Mouse (Mus musculus): ENCODE measurements around the gene Btc. TPM values are rescaled to one million over a fixed set of nuclear protein-coding genes. Genes with fewer than 3 reads are reported as not detected.

The Btc gene
- polyA plus RNA-seq, 1 experiment from 2014 or later = 0.14 TPM

GRCm38 (mm10) chr5:91400493-91401096 is 2.2 kb downstream of the Btc start:
- no peaks in the 10 kb centered on the region for H3K36me3 ChIP-seq (ENCODE audit: control insufficient read depth, insufficient read depth, low read length)
- no peak for ATAC-seq

DNA sequence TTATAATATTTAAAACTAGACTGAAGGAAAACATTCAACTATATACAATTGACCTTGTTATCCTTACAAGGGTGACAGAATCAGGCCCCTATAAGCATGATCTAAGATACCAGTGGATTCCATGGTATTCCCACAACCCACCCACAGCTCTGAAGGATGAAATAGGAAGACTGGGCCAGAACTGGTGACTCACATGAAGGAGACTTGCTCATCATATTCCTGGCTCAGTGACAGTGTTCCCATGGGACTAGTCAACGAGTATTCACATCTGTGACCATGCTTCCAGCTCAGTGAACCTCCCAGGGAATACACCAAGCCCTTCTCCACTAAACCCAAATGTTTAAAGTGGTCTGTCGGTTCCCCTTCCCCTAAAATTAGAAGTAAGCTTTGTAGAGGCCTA is 27.3 kb downstream of the Btc start:
- Histone ChIP-seq H3K4me3 (ENCODE audit: low read depth, low read length) (no peak overlapping the region), H3K27ac (ENCODE audit: low read depth, low read length) (no peak overlapping the region), H3K36me3 (ENCODE audit: control insufficient read depth, insufficient read depth, low read length) (no peaks in the 10 kb centered on the region), H3K4me2 (ENCODE audit: low read length) (no peak overlapping the region), H3K4me1 (ENCODE audit: control insufficient read depth, insufficient read depth, low read length) (no peaks in the 10 kb centered on the region), H3K27me3 (replicated peaks; ENCODE audit: control insufficient read depth, insufficient read depth, low read length) (no peaks in the 10 kb centered on the region), H3K9me3 (replicated peaks; ENCODE audit: control insufficient read depth, low read length) (no peaks in the 10 kb centered on the region), H3K9ac (ENCODE audit: low read length) (no peak overlapping the region)
- DNase-seq (ENCODE audit: low spot score) (no peak), ATAC-seq (no peak)
- WGBS = 68% methylated on average over 2 of the region's 2 CpGs

More at GRCm38 (mm10) chr5:91400493-91401096, 2.2 kb downstream of the Btc start:
- Histone ChIP-seq H3K4me3 (ENCODE audit: low read depth, low read length) (no peak overlapping the region), H3K9me3 (replicated peaks; ENCODE audit: control insufficient read depth, low read length) (no peaks in the 10 kb centered on the region), H3K4me1 (ENCODE audit: control insufficient read depth, insufficient read depth, low read length) (0 out of 2 replicates have a peak, but pooled peaks cover 5% of the 10 kb centered on the region), H3K27ac (ENCODE audit: low read depth, low read length) (no peak overlapping the region), H3K4me2 (ENCODE audit: low read length) (no peak overlapping the region), H3K27me3 (replicated peaks; ENCODE audit: control insufficient read depth, insufficient read depth, low read length) (no peaks in the 10 kb centered on the region), H3K9ac (ENCODE audit: low read length) (no peak overlapping the region)
- no peak for DNase-seq (ENCODE audit: low spot score)
- 32% methylated on average over 2 of the region's 2 CpGs for WGBS

GRCm38 (mm10) chr5:91368061-91368565 is 34.7 kb downstream of the Btc start:
- H3K4me1 ChIP-seq (ENCODE audit: control insufficient read depth, insufficient read depth, low read length) = no peaks in the 10 kb centered on the region
- no peaks in the 10 kb centered on the region for H3K36me3 ChIP-seq (ENCODE audit: control insufficient read depth, insufficient read depth, low read length)
- no peak overlapping the region for H3K9ac ChIP-seq (ENCODE audit: low read length)
- 92% methylated on average over 13 of the region's 13 CpGs for WGBS
- no peak for DNase-seq (ENCODE audit: low spot score)
- ATAC-seq = no peak
- no peak overlapping the region for H3K27ac ChIP-seq (ENCODE audit: low read depth, low read length)
- no peaks in the 10 kb centered on the region for H3K27me3 ChIP-seq (replicated peaks; ENCODE audit: control insufficient read depth, insufficient read depth, low read length)
- H3K4me2 ChIP-seq (ENCODE audit: low read length) = no peak overlapping the region
- H3K9me3 ChIP-seq (replicated peaks; ENCODE audit: control insufficient read depth, low read length) = no peaks in the 10 kb centered on the region
- no peak overlapping the region for H3K4me3 ChIP-seq (ENCODE audit: low read depth, low read length)

DNA sequence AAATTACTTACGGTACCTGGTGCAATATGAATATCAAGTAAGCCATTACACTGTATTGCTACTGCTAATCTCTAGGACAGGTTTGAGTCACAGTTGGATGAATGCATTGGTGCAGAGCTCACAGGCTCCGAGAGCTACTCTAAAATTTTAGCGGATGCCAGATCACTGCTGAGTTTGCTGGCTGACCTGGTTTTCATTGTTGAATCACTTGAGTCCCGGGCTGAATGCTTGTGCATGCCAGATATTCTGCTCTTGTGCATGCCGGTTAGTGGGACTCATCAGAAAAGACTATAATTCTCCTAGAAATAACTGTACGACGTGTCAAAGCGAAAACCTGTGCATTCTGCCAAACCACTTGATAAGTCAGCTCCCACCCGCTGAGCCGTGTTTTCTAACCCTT is 35.9 kb downstream of the Btc start:
- 79% methylated on average over 10 of the region's 10 CpGs for WGBS
- Histone ChIP-seq H3K9ac (ENCODE audit: low read length) (no peak overlapping the region), H3K9me3 (replicated peaks; ENCODE audit: control insufficient read depth, low read length) (no peaks in the 10 kb centered on the region), H3K36me3 (ENCODE audit: control insufficient read depth, insufficient read depth, low read length) (no peaks in the 10 kb centered on the region), H3K4me2 (ENCODE audit: low read length) (no peak overlapping the region), H3K27ac (ENCODE audit: low read depth, low read length) (no peak overlapping the region), H3K4me3 (ENCODE audit: low read depth, low read length) (no peak overlapping the region), H3K27me3 (replicated peaks; ENCODE audit: control insufficient read depth, insufficient read depth, low read length) (no peaks in the 10 kb centered on the region), H3K4me1 (ENCODE audit: control insufficient read depth, insufficient read depth, low read length) (no peaks in the 10 kb centered on the region)
- ATAC-seq (no peak), DNase-seq (ENCODE audit: low spot score) (peak; percentile 26)

- no peak overlapping the region for H3K4me3 ChIP-seq (ENCODE audit: low read depth, low read length)
- no peak overlapping the region for H3K9ac ChIP-seq (ENCODE audit: low read length)
- no peaks in the 10 kb centered on the region for H3K4me1 ChIP-seq (ENCODE audit: control insufficient read depth, insufficient read depth, low read length)
- no peak for ATAC-seq
- H3K27ac ChIP-seq (ENCODE audit: low read depth, low read length) = no peak overlapping the region
- H3K9me3 ChIP-seq (replicated peaks; ENCODE audit: control insufficient read depth, low read length) = no peaks in the 10 kb centered on the region
- no peaks in the 10 kb centered on the region for H3K27me3 ChIP-seq (replicated peaks; ENCODE audit: control insufficient read depth, insufficient read depth, low read length)
- H3K36me3 ChIP-seq (ENCODE audit: control insufficient read depth, insufficient read depth, low read length) = no peaks in the 10 kb centered on the region
- H3K4me2 ChIP-seq (ENCODE audit: low read length) = no peak overlapping the region
- peak; percentile 63 for DNase-seq (ENCODE audit: low spot score)
- 85% methylated on average over 6 of the region's 6 CpGs for WGBS
Measured at GRCm38 (mm10) chr5:91363274-91363991, 39.4 kb downstream of the Btc start.

- no peak overlapping the region for H3K4me2 ChIP-seq (ENCODE audit: low read length)
- DNase-seq (ENCODE audit: low spot score) (peak; percentile 53), ATAC-seq (no peak)
- H3K27ac ChIP-seq (ENCODE audit: low read depth, low read length) = no peak overlapping the region
- H3K9ac ChIP-seq (ENCODE audit: low read length) = no peak overlapping the region
- no peak overlapping the region for H3K4me3 ChIP-seq (ENCODE audit: low read depth, low read length)
- 61% methylated on average over 5 of the region's 5 CpGs for WGBS
- no peaks in the 10 kb centered on the region for H3K36me3 ChIP-seq (ENCODE audit: control insufficient read depth, insufficient read depth, low read length)
- H3K4me1 ChIP-seq (ENCODE audit: control insufficient read depth, insufficient read depth, low read length) = no peaks in the 10 kb centered on the region
- no peaks in the 10 kb centered on the region for H3K27me3 ChIP-seq (replicated peaks; ENCODE audit: control insufficient read depth, insufficient read depth, low read length)
- H3K9me3 ChIP-seq (replicated peaks; ENCODE audit: control insufficient read depth, low read length) = no peaks in the 10 kb centered on the region
Measured at GRCm38 (mm10) chr5:91352645-91353044, 50.1 kb downstream of the Btc start.

DNA sequence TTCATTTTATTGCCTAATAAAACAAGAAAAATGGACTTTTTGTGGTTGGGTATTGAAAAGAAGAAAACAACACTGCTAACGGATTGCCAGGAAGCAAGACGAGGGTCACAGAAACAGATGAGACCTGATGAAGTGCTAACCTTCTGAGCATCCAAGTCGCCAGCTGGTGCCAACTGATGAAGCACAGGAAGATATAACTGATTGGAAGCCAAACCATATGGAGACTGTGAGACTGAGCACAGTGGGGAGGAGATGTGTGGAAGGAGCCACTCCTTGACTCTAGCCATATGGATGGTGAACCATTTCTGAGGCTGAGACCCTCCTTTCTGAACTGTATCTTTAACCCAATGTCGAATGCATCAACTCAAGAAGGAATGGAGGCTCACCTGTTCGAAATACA is 57.1 kb downstream of the Btc start:
- DNase-seq (ENCODE audit: low spot score) (peak; percentile 25), ATAC-seq (no peak)
- Histone ChIP-seq H3K27me3 (replicated peaks; ENCODE audit: control insufficient read depth, insufficient read depth, low read length) (no peaks in the 10 kb centered on the region), H3K9ac (ENCODE audit: low read length) (no peak overlapping the region), H3K4me1 (ENCODE audit: control insufficient read depth, insufficient read depth, low read length) (no peaks in the 10 kb centered on the region), H3K9me3 (replicated peaks; ENCODE audit: control insufficient read depth, low read length) (no peaks in the 10 kb centered on the region), H3K36me3 (ENCODE audit: control insufficient read depth, insufficient read depth, low read length) (no peaks in the 10 kb centered on the region), H3K4me2 (ENCODE audit: low read length) (no peak overlapping the region), H3K4me3 (ENCODE audit: low read depth, low read length) (no peak overlapping the region), H3K27ac (ENCODE audit: low read depth, low read length) (no peak overlapping the region)
- WGBS = 76% methylated on average over 5 of the region's 5 CpGs

DNA sequence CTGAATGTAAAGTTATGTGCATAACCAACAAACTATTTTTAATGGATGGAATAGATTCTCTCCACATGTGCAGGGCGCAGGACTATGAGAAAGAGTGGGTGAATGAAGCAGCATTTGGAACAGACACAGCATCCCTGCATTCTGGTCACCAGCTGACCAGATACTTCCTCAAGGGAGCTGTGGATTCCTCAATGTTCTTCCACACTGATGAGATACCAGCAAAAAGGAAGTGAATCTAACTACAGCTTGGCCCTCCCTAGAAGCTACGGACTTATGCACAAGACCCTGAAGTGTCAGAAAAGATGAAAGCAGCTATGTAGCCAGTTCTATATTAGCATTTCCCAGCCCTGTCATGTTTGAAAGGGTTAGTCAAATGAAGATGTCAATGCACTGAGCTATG is 57.7 kb downstream of the Btc start:
- no peak overlapping the region for H3K9ac ChIP-seq (ENCODE audit: low read length)
- no peak overlapping the region for H3K4me3 ChIP-seq (ENCODE audit: low read depth, low read length)
- no peaks in the 10 kb centered on the region for H3K36me3 ChIP-seq (ENCODE audit: control insufficient read depth, insufficient read depth, low read length)
- no peaks in the 10 kb centered on the region for H3K27me3 ChIP-seq (replicated peaks; ENCODE audit: control insufficient read depth, insufficient read depth, low read length)
- no peaks in the 10 kb centered on the region for H3K9me3 ChIP-seq (replicated peaks; ENCODE audit: control insufficient read depth, low read length)
- ATAC-seq (no peak), DNase-seq (ENCODE audit: low spot score) (no peak)
- no peak overlapping the region for H3K4me2 ChIP-seq (ENCODE audit: low read length)
- no peak overlapping the region for H3K27ac ChIP-seq (ENCODE audit: low read depth, low read length)
- WGBS = 90% methylated on average over 2 of the region's 2 CpGs
- H3K4me1 ChIP-seq (ENCODE audit: control insufficient read depth, insufficient read depth, low read length) = no peaks in the 10 kb centered on the region

Data from forebrain, embryonic 14.5 days (tissue).